Mouse (Mus musculus) testis, adult 2 months (tissue): ENCODE results near the gene Vmn1r172.
"Not testable (repeated sequence)": the region's sequence is repeated elsewhere in the genome, so short reads cannot be mapped to it uniquely, and the experiment has no call there.

Experiments
- CTCF ChIP-seq: fragments of 200-500 bp; IDR thresholded peaks from 2 replicates; pipeline ENCODE4 v1.5.1; 2012; ENCODE audit warnings: low read depth, mild to moderate bottlenecking, inconsistent platforms, low read length, moderate library complexity; ENCODE audit not compliant: control insufficient read depth, insufficient read depth, insufficient replicate concordance
- POLR2A ChIP-seq: fragments of 200-500 bp; IDR thresholded peaks from 2 replicates; pipeline ENCODE4 v1.6.1; 2012; ENCODE audit warnings: low read depth, mild to moderate bottlenecking, inconsistent platforms, low read length, moderate library complexity; ENCODE audit not compliant: control insufficient read depth

DNA sequence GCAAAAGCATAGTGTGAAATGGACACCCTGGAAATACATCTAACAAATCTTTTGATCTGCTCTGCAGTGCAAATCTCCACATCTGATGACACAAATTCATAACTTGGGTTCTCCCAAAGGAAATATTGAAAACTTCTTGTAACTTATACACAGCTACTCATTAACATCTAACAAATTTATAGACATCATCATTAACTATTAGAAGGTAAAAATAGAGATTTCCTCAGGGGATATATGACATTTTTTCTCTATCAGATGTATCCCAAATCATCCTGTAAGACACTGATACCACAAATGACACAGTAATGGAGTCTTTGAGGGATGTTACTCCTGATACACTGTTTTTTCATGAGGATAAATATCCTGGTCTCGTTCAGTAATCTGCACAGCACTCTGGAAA, 42.3 kb downstream of the Vmn1r172 start, which contains the start of gene Vmn1r173:
- not testable (repeated sequence) for TF ChIP-seq CTCF, POLR2A
